Mouse (Mus musculus): ENCODE data around the gene Pef1.

DNA sequence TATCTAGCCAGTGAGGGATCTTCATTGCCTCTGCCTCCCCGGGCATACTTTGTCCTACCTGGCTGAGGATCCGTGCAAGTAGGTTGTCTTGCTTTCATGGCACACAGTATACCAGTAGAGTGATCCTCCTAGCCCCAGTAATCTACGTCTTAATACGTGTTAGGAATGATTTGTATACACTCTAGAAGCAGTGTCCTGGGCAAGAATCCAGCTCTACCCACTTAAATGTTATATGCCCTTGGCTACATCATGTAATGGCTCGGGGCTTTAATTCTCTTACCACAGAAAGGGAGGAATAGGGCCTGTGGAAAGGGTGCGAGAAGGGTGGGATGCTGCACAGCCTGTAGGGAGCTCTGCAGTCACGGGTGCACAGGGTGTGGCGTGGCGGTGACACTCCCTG, 7.3 kb downstream of the Pef1 start:
- TF ChIP-seq CHD2 (IDR thresholded peaks at IDR 0.05; ENCODE audit: low read depth, low read length) (no peak), MAFK (IDR thresholded peaks at IDR 0.05; ENCODE audit: insufficient read depth, low read depth, low read length) (no peak)
